Mouse (Mus musculus) neural tube, embryonic 11.5 days (tissue): ENCODE measurements at regions not wholly inside any gene's neighbourhood (a gene's known extent, or its start where the extent isn't known, plus 50 kb on each side); places are given as distances from the start of the nearest gene placed in this dataset.

Experiments
- ATAC-seq: fragments of 200-750 bp; cut with Nextera tagmentation; 2 replicates; pipeline ENCODE4 v1.8.0; 2017; ENCODE audit warnings: moderate number of reproducible peaks, mild to moderate bottlenecking, moderate TSS enrichment, moderate library complexity; ENCODE audit not compliant: insufficient read depth, low FRiP score, low TSS enrichment
- DNase-seq: peaks from one replicate; pipeline ENCODE4 v3.0.0-alpha.2; 2015; ENCODE audit warnings: low spot score
- H3K27ac ChIP-seq: fragments of 300-500 bp; sonication (generic); 2 replicates; pipeline ENCODE4 v1.5.1; 2014; ENCODE audit warnings: low read depth, mild to moderate bottlenecking, low read length
- H3K27me3 ChIP-seq: fragments of 300-500 bp; sonication (generic); 2 replicates; pipeline ENCODE4 v1.6.1; 2014; ENCODE audit warnings: mild to moderate bottlenecking, low read length, mixed read lengths; ENCODE audit not compliant: control insufficient read depth, insufficient read depth
- H3K36me3 ChIP-seq: fragments of 300-500 bp; sonication (generic); 2 replicates; pipeline ENCODE4 v1.6.1; 2014; ENCODE audit warnings: mild to moderate bottlenecking, low read length, moderate library complexity, mixed read lengths; ENCODE audit not compliant: control insufficient read depth, insufficient read depth
- H3K4me1 ChIP-seq: fragments of 300-500 bp; sonication (generic); 2 replicates; pipeline ENCODE4 v1.6.1; 2014; ENCODE audit warnings: low read length, mixed read lengths; ENCODE audit not compliant: control insufficient read depth, insufficient read depth
- H3K4me2 ChIP-seq: fragments of 300-500 bp; sonication (generic); 2 replicates; pipeline ENCODE4 v1.6.1; 2014; ENCODE audit warnings: low read depth, mild to moderate bottlenecking, moderate library complexity
- H3K4me3 ChIP-seq: fragments of 300-500 bp; sonication (generic); 2 replicates; pipeline ENCODE4 v1.5.1; 2014; ENCODE audit warnings: low read depth, low read length
- H3K9ac ChIP-seq: fragments of 300-500 bp; sonication (generic); 2 replicates; pipeline ENCODE4 v1.6.1; 2014; ENCODE audit warnings: mild to moderate bottlenecking, low read length
- H3K9me3 ChIP-seq: fragments of 300-500 bp; sonication (generic); 2 replicates; pipeline ENCODE4 v1.6.1; 2016; ENCODE audit warnings: low read length; ENCODE audit not compliant: control insufficient read depth
- WGBS: fragments of 180-500 bp; shearing (Covaris S2); extraction: QIAGEN DNeasy Blood & Tissue Kit; methylation state at CpG from one replicate; pipeline ENCODE4 v1.1.7; 2014; 5-methylcytosine and 5-hydroxymethylcytosine counted together

DNA sequence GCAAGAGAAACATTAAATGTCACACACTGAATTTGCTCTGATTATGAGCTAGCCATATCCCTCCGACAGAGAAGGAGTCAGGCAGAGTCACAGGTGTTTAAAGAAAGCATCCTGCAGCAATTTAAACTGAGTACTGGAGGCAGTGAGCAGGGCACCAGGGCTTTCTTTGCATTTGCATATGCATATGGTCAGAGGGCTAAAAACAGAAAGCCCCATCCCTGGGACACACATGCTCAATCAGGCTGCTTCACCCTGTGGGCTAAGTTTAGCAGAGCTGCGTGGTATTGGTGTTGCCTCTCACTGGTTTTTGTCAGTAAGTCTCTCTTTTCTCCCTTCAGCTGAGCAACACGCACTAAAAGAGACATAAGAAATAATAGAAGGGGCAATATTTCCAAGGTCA is 289.9 kb upstream of the Rps6ka3 start:
- ATAC-seq, result no peak

DNA sequence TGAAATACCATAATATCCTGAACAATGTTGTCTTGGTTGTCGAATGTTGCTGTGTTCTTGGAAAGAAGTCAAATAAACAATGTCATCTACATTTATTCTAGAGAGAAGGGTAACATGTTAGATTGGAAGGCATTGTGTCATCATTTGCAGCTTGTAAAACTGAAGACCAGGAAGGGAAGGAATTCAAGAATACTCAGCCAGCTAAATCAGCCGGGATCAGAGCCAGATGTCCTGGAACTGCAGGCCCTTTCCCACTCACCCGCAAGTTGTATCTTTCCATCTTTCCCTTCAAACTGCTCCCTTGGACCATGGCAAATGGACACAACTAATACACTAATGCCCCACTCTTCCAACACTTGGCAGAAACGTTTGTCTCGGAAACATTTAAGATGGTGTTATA is 288.7 kb upstream of the Rps6ka3 start:
- Histone ChIP-seq H3K9me3 (no peaks in the 10 kb centered on the region), H3K9ac (no peak overlapping the region), H3K36me3 (no peaks in the 10 kb centered on the region), H3K27ac (no peak overlapping the region), H3K4me1 (no peaks in the 10 kb centered on the region), H3K27me3 (no peaks in the 10 kb centered on the region), H3K4me3 (no peak overlapping the region), H3K4me2 (no peak overlapping the region)
- ATAC-seq, result no peak
- no peak for DNase-seq
- 55% methylated on average over 5 of the region's 5 CpGs for WGBS

More for the DNA sequence above, 289.9 kb upstream of the Rps6ka3 start:
- Histone ChIP-seq H3K4me1 (no peaks in the 10 kb centered on the region), H3K4me2 (no peak overlapping the region), H3K27me3 (no peaks in the 10 kb centered on the region), H3K9ac (no peak overlapping the region), H3K27ac (no peak overlapping the region), H3K4me3 (no peak overlapping the region), H3K9me3 (no peaks in the 10 kb centered on the region), H3K36me3 (no peaks in the 10 kb centered on the region)
- DNase-seq, result no peak
- 48% methylated on average over 3 of the region's 3 CpGs for WGBS

DNA sequence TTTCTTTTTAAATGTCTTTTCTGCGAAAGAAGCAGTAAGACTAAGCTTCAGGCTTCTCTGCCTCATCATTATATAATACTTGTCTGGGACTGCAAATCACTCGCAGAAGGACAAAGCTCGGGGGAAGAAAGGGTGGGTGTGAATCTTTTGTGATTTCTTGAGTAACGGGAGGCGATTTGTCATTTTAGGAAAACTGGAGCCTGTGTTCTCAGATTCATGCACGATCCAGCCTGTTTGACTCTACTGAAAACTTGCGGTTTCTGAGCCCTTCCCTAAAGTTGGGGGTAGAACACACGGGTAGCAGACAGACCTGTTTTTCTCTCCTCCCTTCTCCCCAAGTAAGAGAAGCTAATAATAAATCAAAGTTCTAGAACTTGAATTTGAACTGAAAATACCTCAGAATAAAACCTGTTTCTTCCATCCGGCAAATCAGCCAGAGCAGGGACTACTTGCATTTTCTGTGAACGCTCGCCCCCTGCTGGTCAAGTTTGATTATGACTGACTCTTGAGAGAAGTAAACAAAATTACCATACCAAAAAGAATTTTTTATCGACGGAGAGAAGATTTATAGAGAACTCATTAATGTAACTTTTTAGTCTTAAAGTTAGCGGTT is 288.2 kb upstream of the Rps6ka3 start:
- no peaks in the 10 kb centered on the region for H3K36me3 ChIP-seq
- 27% methylated on average over 14 of the region's 14 CpGs for WGBS

DNA sequence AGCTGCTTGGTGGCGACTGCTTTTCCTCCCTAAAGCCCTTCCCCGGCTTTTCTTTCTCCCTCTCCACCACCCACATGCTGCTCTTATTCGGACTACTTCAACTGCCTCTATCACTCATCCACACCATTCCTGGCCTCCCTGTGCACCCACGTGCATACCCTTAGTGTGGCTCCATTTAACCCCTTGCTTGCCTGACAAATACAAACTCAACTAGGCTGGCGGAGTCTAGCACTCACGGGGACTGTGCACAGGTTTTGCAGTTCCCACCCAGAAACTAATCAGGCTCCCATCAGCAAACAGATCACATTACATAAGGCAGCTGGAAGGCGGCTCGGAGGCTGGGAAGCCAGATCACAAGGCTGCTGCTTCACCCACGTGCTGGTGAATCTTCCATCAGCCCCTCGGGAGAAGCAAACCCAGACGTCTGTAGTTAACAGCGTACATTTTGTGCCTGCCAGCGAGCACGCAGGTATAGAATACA is 287.0 kb upstream of the Rps6ka3 start:
- Histone ChIP-seq H3K9me3 (no peaks in the 10 kb centered on the region), H3K9ac (no peak overlapping the region), H3K4me3 (no peak overlapping the region), H3K4me2 (peak overlapping the region; percentile 32), H3K36me3 (no peaks in the 10 kb centered on the region), H3K27ac (no peak overlapping the region), H3K4me1 (no peaks in the 10 kb centered on the region), H3K27me3 (no peaks in the 10 kb centered on the region)
- WGBS, result 29% methylated on average over 14 of the region's 14 CpGs
- ATAC-seq, result peak; percentile 58
- DNase-seq, result peak; percentile 44

More for the DNA sequence above, 288.2 kb upstream of the Rps6ka3 start:
- DNase-seq, result peak; percentile 65
- Histone ChIP-seq H3K4me1 (no peaks in the 10 kb centered on the region), H3K9me3 (no peaks in the 10 kb centered on the region), H3K4me2 (peak overlapping the region; percentile 16; the same call in 1 of the 2 replicates), H3K27ac (no peak overlapping the region), H3K9ac (no peak overlapping the region), H3K27me3 (no peaks in the 10 kb centered on the region), H3K4me3 (no peak overlapping the region)
- no peak for ATAC-seq

DNA sequence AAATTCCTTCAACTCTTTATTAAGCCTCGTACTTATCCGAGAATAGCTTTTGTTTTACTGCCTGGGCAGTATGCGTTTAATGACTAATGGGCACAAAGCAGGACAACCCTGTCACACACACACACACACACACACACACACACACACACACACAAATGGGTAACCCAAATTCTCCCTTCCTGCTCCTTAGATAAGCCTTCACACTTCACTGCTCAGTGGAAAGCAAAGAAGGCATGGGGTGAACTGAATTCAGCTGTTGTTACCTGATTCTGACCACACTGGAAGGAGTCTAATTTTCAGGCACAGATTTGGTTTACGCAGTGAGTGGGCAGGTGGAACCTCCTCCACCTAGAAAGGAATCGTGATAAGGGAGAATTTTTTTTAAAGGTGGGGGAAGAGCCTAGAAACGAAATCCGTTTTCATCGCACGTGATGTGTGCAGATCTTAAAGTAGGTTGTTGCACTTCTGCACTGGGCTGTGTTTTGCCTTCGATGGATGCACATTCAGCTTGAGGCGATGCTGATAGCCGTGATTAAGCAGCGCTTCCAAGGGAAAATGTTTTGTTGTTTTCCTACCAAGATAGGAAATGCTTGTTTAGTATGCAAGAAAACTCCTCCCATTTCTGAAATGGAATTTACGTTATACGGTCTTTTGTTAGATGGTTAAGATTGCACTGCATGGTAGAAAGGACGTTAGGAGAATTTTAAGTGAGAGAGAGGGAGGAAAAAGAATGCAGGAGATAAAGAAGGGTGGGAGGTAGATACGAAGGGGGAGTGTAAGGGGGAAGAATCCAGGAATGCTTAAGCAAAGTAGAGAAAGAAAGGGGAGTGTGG is 286.2 kb upstream of the Rps6ka3 start:
- H3K36me3 ChIP-seq, result no peaks in the 10 kb centered on the region
- H3K9me3 ChIP-seq, result no peaks in the 10 kb centered on the region
- peak; percentile 14; the same call in 1 of the 2 replicates for ATAC-seq
- H3K27ac ChIP-seq, result no peak overlapping the region
- no peaks in the 10 kb centered on the region for H3K27me3 ChIP-seq
- DNase-seq, result peak; percentile 16
- no peak overlapping the region for H3K9ac ChIP-seq
- no peaks in the 10 kb centered on the region for H3K4me1 ChIP-seq
- H3K4me3 ChIP-seq, result no peak overlapping the region
- WGBS, result 44% methylated on average over 17 of the region's 17 CpGs
- peak overlapping the region; percentile 32 for H3K4me2 ChIP-seq

DNA sequence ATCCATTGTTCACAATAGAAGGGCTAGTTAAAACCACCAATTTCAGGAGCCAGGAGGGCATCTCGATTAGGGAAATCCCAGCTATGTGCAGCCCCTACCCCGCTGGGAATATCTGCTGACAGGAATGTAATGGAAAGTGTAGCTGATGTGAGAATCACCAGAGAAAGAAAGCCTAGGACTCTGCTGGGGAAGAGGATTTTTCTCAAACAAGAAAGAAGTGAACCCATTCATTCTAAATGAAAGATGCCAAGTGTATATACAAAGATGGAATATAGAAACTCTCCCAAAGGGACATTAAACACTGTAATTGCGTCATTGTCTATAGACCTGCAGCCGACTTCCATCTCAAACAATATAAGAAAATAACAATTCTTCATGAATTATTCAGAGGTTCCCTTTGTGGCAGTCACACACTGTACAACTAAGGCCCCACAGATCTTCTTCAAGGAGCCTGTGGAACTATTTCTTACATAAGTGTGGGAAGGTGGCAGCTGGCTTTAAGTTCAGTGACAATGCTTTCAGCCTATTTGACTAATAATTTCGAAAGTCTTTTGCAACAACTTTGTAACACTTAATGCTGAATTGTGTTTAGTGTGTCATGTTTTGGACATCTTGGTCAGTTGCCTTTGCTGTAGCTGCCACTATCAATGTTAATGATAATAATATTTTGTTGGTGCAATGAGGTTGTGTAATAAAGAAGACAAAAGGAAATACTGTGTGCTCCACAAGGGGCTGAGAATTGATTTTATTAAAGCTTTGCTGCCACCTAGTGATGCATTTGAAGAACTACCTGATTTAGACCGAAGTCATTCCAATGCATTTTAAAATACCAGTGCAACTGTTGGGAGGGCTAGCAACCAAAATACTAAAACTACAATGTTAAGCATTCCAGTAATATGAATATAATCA is 285.4 kb upstream of the Rps6ka3 start:
- H3K4me1 ChIP-seq, result no peaks in the 10 kb centered on the region
- no peaks in the 10 kb centered on the region for H3K9me3 ChIP-seq
- DNase-seq (peak; percentile 11), ATAC-seq (peak; percentile 70)
- no peak overlapping the region for H3K4me3 ChIP-seq
- WGBS, result 35% methylated on average over 6 of the region's 6 CpGs
- no peaks in the 10 kb centered on the region for H3K27me3 ChIP-seq
- H3K9ac ChIP-seq, result no peak overlapping the region
- no peaks in the 10 kb centered on the region for H3K36me3 ChIP-seq
- H3K4me2 ChIP-seq, result peak overlapping the region; percentile 32
- no peak overlapping the region for H3K27ac ChIP-seq

DNA sequence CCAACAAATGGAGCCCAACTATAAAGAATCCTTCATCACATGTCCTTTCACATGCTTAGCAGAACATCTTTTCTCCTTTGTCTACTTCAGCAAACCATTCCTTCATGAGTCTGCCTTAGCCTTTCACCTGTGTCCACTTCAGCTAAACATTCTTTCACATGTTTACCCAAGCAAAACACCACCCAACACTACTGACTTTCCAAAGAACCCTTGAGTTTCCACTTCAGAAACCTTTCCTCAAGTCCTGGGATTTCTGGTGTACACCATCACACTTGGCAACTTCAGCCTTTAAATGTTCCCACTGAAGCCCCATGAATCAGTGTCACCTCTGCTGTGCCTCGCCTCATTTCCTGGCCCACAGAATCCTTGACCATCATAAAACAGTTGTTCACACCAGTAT is 278.2 kb upstream of the Rps6ka3 start:
- DNase-seq (no peak), ATAC-seq (no peak)
- no peak overlapping the region for H3K4me3 ChIP-seq
- no peaks in the 10 kb centered on the region for H3K4me1 ChIP-seq
- 76% methylated on average over 1 of the region's 1 CpGs for WGBS
- H3K9ac ChIP-seq, result no peak overlapping the region
- H3K27ac ChIP-seq, result no peak overlapping the region
- no peaks in the 10 kb centered on the region for H3K36me3 ChIP-seq
- no peaks in the 10 kb centered on the region for H3K27me3 ChIP-seq
- no peaks in the 10 kb centered on the region for H3K9me3 ChIP-seq
- no peak overlapping the region for H3K4me2 ChIP-seq

DNA sequence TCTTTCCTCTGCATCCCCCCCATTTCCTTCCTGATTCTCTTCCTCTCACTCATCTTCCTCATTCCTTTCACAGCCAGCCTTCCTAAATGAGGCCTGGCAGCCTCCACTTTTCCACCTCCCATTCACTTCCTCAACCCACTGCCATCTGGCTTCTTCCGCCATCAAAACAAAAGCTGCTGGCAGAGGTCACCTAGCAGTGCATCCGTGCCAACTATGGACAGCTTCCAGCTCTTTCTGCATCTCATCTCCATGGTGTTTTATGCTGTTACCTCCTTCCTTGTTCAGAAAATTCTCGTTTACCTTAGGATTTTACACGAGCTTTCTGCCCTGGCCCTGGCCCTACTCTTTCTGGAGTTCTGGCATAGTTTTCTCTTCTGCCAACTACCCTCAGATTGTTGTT is 262.9 kb upstream of the Rps6ka3 start:
- H3K4me1 ChIP-seq, result no peaks in the 10 kb centered on the region
- H3K36me3 ChIP-seq, result no peaks in the 10 kb centered on the region
- no peak overlapping the region for H3K27ac ChIP-seq
- 73% methylated on average over 4 of the region's 4 CpGs for WGBS
- no peak overlapping the region for H3K4me3 ChIP-seq
- H3K27me3 ChIP-seq, result no peaks in the 10 kb centered on the region
- ATAC-seq (no peak), DNase-seq (no peak)
- no peak overlapping the region for H3K9ac ChIP-seq
- H3K9me3 ChIP-seq, result no peaks in the 10 kb centered on the region
- H3K4me2 ChIP-seq, result no peak overlapping the region
